Mouse (Mus musculus) left cerebral cortex, adult 2 months (tissue): ENCODE measurements around the gene Gatm. TPM values are rescaled to one million over a fixed set of nuclear protein-coding genes. Genes with fewer than 3 reads are reported as not detected.
A peak's percentile ranks its signal among the peaks of the same experiment; 100 is the strongest.

Experiments
- DNase-seq, 2 experiments: peaks; one replicate each; pipeline ENCODE4 v3.0.0; 2021 to 2022; ENCODE audit warnings: low spot score in 2 of 2, mixed read lengths in 1 of 2; ENCODE audit errors: extremely low spot score in 1 of 2
- H3K27ac ChIP-seq: fragments of 200-600 bp; 2 replicates; pipeline ENCODE4 v1.8.1; 2022
- H3K4me3 ChIP-seq: fragments of 200-600 bp; 2 replicates; pipeline ENCODE4 v1.8.1; 2022
- CTCF ChIP-seq: fragments of 200-600 bp; IDR thresholded peaks from 2 replicates; pipeline ENCODE4 v1.8.1; 2022; ENCODE audit warnings: antibody characterized with exemption, mild to moderate bottlenecking, moderate library complexity
- intact Hi-C: fragments of 180-260 bp; cut with DNase I; formaldehyde crosslinking; loops from one replicate; pipeline ENCODE4 v1.15.1; 2025
- total RNA-seq, 2 experiments: library from RNA; stranded (reverse); gene quantifications; 2 replicates each; pipeline ENCODE4 v1.2.3; 2021

Gatm gene
- total RNA-seq, 2 experiments from 2014 or later = 51.8 to 52.0 TPM

DNA sequence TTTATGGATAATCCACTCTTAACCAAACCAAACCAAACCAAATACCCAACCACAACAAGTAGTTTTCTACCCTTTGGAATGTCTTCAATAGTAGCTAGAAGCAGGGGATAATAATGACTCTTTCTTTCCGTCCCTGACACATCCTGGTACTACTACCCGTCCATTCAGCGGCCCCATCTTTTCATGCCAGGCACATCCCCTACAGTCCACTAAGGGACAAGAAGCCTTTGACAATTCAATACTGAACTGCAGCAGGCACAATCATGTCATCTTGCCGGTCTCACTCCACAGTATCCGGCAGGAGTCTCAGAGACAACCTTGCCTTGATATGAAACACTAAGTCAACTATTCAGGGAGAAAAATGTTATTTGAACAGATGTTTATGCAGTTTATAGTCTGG is 5.3 kb downstream of the Gatm start:
- intact Hi-C loops = no loop called here
- peak overlapping the region; percentile 19; the same call in 1 of the 2 replicates for H3K4me3 ChIP-seq
- peak overlapping the region; percentile 62 for H3K27ac ChIP-seq
- no peak; the same call in 1 of the 2 replicates for TF ChIP-seq CTCF
- DNase-seq = peak in 1 of 2 experiments; percentile 24

- Histone ChIP-seq H3K4me3 (no peak overlapping the region), H3K27ac (peak overlapping the region; percentile 33; the same call in 1 of the 2 replicates)
- intact Hi-C loops = no loop called here
- no peak for DNase-seq
- TF ChIP-seq CTCF = no peak
Observed at GRCm38 (mm10) chr2:122601354-122601753, 9.7 kb downstream of the Gatm start.

DNA sequence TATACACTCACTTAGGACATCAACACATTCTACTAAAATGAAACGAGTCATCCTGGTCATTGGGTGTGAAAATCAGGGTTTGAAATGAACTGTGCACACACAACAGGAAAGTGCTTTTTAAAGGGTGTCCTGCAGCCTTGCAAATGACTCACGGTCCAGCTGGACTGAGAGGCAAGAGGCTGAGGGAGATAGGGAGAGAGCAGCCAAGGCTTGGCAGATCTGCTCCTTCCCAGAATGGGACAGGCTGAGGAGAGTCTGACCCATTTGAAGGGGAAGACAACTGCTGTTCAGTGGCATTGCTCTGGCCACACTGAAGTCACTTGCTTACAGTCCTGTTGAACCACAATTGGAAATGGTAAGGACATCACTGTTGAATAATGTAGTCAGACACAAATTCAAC is 11.4 kb downstream of the Gatm start:
- no peak overlapping the region for H3K4me3 ChIP-seq
- no peak overlapping the region; the same call in 1 of the 2 replicates for H3K27ac ChIP-seq
- no peak for DNase-seq
- intact Hi-C loops = no loop called here
- TF ChIP-seq CTCF = no peak

DNA sequence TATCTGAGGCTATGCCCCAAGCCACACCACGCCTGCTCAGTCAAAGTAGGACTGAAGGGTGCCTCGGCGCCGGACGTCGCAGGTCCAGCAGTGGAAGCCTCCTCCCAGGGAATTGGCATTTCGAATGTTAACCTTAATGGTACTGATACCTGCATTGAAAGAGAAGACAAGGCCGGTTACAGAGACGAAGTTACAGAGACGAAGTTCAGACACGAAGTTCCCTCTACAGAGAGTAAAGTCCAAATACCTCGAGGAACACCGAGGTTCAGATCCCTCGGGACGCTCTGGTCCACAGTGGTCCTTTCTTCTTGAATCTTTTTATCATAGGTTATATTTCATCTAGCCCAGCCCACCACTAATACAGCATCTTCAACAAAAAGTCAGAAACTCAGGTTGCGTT is 15.6 kb downstream of the Gatm start:
- Histone ChIP-seq H3K4me3 (no peak overlapping the region), H3K27ac (no peak overlapping the region)
- no peak for TF ChIP-seq CTCF
- no peak for DNase-seq
- intact Hi-C loops = no loop called here

DNA sequence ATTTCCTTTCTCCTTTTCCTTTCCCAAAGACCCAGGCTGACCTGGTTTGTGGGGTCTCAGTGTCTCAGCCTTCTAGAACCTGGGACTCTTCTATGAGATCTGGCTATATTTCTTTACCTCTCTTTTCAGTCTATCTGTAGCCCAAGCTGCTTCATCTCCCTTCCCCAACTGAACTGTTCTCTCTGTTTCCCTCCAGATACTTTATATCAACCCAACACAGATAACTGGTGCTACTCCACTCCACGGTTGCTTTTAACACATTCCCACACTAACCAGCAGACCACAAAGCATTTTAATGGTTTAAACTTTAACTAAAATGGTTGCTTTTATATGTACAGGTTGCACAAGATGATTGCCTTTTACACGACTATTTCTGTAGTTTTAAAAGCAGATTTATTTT is 19.9 kb downstream of the Gatm start:
- no peak overlapping the region for H3K27ac ChIP-seq
- TF ChIP-seq CTCF = no peak
- no peak overlapping the region for H3K4me3 ChIP-seq
- DNase-seq = no peak
- intact Hi-C loops = no loop called here

GRCm38 (mm10) chr2:122590351-122590750 is 20.8 kb downstream of the Gatm start:
- H3K27ac ChIP-seq = no peak overlapping the region
- DNase-seq = no peak
- TF ChIP-seq CTCF = no peak
- H3K4me3 ChIP-seq = no peak overlapping the region
- intact Hi-C loops = no loop called here

- TF ChIP-seq CTCF = no peak
- intact Hi-C loops = no loop called here
- H3K4me3 ChIP-seq = no peak overlapping the region
- no peak overlapping the region for H3K27ac ChIP-seq
- DNase-seq = no peak
Observed at GRCm38 (mm10) chr2:122587861-122588519, 23.1 kb downstream of the Gatm start.

DNA sequence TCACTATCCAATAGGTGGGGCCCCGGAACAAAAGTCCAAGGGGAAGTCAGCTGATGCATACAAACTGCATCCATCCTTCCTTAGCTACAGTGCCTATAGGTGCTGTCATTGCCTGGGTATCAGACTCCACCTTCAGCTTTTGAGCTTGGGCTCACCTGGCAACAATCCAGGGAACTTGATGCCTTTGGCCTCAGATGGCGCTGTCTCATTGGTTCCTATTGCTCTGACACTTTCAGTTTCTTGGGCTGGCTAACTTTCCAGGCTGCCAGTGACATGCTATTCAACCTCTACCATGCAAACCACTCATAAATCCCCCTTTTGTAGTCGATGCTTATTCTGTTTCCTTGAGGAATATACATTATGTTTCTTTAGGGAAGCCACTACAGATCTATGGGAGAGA is 24.8 kb downstream of the Gatm start:
- DNase-seq = no peak
- Histone ChIP-seq H3K27ac (no peak overlapping the region), H3K4me3 (no peak overlapping the region)
- intact Hi-C loops = no loop called here
- no peak for TF ChIP-seq CTCF

DNA sequence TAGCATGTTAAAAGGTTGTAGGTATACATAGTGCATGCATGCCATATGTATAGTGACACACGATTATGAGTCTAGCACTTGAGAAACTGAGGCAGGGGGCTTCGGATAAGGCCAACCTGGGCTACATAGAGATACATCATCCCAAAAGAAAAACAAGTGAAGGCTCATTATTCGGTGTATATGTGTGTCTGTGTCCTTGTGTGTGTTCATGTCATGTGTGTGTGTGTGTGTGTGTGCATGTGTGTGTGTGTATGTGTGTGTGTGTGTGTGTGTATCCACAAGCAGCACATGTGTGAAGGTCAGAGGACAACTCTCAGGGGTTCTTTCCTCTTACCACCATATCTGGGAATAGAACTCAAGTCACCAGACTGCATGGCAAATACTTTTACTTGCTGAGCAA is 28.8 kb downstream of the Gatm start:
- no peak overlapping the region for H3K4me3 ChIP-seq
- intact Hi-C loops = no loop called here
- DNase-seq = no peak
- no peak for TF ChIP-seq CTCF
- no peak overlapping the region for H3K27ac ChIP-seq

GRCm38 (mm10) chr2:122581361-122582017 is 29.6 kb downstream of the Gatm start:
- intact Hi-C loops = no loop called here
- Histone ChIP-seq H3K4me3 (no peak overlapping the region), H3K27ac (no peak overlapping the region)
- TF ChIP-seq CTCF = no peak
- DNase-seq = no peak

GRCm38 (mm10) chr2:122580426-122580825 is 30.7 kb downstream of the Gatm start:
- Histone ChIP-seq H3K27ac (no peak overlapping the region), H3K4me3 (no peak overlapping the region)
- TF ChIP-seq CTCF = no peak
- intact Hi-C loops = no loop called here
- no peak for DNase-seq

- Histone ChIP-seq H3K4me3 (no peak overlapping the region), H3K27ac (no peak overlapping the region)
- no peak for TF ChIP-seq CTCF
- intact Hi-C loops = no loop called here
- no peak for DNase-seq
Observed at GRCm38 (mm10) chr2:122577316-122577715, 33.8 kb downstream of the Gatm start.

GRCm38 (mm10) chr2:122576295-122576694 is 34.8 kb downstream of the Gatm start:
- no peak for DNase-seq
- Histone ChIP-seq H3K27ac (no peak overlapping the region), H3K4me3 (no peak overlapping the region)
- TF ChIP-seq CTCF = no peak
- intact Hi-C loops = no loop called here
